Mouse (Mus musculus) right cerebral cortex, adult 18-20 months (tissue): Measurements from ENCODE around the gene Etaa1.
"Not testable (repeated sequence)": the region's sequence is repeated elsewhere in the genome, so short reads cannot be mapped to it uniquely, and the experiment has no call there.

Experiments used
- DNase-seq: peaks from one replicate; pipeline ENCODE4 v3.0.0; 2022; ENCODE audit warnings: mixed read lengths

Gene Etaa1

DNA sequence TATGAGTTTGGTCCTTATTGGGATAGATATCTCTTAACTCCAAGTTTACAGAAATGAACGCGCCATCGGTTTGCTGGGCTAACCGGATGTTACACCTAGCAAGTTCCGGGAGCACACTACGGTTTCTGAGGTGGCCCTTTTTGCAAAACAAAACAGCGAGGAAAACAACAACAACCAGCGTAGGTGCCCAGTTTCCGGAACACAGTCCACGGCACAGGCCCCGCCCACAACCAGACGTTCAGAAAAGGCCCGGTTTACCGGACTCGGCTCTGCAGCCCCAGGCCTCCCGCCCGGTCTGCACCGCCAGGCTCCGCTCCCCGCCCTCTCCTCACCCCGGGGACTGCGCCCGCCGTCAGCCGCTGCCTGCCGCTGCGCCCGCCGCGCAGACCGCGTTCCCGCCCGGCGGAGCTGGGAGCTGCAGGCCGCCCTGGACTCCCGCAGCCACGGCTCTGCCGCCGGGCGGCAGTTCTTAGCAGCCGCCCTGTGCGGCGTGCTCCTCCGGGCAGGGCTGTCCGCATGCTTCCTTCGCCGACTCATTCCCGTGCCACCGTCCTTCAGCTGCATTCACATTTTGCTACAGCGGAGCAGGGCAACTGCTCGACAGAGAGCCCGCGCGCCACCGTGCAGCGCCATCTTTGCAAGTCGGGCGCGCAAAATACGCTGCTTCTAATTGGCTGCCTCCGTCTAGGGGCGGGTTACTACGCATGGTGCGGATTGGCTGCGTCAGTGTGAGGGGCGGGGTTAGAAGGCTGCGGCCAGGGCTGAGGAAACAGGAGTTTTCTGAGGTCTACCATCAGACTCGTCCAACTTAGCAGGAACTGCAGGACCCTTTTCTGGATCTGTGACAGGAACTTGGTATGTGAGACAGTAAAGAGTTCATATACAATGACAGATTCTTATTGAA is at the start of gene Etaa1:
Gene Etaa1, minus strand, starts transcription at position 645 of the 904 bp plus-strand sequence.
- peak; percentile 95 for DNase-seq

DNA sequence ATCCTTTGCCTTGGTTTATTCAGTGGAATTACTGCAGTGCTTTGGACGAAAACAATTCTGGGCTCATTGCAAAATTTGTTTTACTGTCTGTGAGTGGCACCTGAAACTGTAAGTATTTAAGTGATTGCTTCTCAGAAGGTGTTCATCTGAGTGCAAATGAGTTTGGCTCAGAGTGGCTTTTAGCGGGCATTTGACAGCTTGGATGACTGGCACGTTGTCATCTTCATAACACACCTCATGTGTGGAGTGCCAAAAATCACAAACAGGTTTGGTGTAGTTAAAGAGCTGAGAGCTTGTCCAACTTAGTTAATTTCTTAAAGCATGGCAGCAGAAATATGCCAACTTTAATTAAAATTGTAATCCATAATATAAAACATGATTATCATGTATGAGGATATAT is 40.5 kb upstream of the Etaa1 start:
- DNase-seq, result no peak

DNA sequence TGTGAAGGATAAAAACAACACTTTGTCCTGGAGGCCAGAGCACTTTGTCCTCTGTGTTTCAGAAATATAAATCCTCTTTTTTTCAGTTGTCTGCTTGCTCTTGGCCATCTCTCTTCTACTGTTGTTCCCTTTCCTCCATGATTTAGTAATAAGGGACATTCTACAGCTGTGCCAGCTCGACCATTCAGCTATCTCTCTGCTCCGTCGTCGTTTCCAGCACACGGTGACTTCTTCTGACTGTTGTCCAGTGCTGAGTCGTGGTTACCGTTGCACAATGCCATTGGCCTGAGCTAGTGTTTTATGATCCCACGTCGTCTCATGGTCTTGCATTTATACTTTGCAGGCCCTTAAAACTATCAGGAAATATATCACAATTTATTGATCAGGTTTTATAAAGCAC is 38.6 kb upstream of the Etaa1 start:
- no peak for DNase-seq

DNA sequence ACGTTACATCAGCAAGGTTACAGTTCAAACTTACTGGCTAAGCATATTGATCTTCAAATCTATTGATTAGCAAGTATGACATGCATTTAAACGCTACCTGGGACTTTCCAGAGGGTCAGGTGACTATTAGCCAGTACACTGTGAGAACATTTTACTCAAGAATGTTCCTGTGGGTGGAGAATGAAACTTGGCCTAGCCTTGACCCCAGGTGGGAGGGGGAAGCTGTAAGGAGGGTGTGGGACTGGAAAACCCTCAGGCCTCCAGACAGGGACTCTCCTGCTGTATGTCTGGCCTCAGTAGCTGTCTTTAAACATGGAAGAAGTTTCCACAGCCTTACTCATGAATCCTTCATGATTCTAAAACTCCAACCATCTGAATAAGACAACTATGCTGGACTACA is 29.7 kb upstream of the Etaa1 start:
- no peak for DNase-seq

DNA sequence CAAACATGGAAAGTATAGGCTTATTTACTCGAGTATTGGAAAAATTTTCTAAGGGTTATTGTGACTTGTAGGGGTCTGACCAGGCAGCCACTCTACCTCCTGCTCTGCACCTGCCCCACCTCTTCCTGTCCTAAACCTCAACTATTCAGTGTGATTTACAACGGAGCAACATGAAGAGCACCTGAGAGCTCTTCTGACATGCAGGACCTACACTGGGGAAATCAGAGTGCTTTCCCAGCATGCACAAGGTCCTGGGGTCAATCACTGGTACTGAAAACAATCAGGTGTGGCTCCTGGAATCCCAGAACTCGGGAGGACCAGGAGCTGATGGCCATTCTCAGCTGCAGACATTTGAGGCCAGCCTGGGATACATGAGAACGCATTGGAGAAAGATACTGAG is 27.6 kb upstream of the Etaa1 start:
- no peak for DNase-seq

DNA sequence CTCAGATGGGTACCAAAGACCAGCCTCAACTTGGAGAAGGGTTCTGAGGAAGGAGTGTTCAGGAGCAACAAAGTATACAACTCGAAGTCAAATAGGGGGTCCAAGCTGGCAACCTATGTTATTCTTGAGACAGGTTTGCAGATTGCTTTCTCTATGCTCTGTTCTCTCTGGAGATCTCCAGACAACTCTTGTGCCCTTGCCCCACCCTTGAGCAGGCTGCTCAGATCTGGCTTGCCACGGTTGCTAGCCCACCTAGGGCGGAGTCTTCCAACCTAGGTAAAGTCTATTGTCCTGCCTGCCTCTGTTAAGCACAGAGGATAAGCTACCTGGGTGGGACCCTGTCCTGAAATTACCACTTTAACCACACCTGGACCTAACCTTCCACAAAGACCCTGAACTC is 21.9 kb upstream of the Etaa1 start:
- no peak for DNase-seq

DNA sequence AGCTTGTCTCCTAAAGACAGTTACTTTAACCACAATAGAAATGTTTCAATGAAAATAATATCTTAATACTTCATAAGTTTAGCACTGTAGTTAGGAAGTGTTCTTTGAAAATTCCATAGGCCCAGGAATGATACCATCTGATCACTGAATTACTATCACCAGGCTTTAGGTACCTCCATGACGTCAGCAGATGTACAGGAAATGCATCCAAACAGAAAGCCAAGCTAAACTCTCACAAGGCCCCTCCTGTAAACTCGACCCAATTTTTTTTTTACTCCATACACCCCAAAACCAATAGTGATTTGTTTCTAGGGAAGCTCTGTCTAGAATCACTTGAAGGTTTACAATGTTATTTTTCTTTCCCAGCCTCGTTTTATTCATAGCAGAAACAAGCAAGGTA is 884 bp downstream of the Etaa1 start:
- DNase-seq, result no peak

DNA sequence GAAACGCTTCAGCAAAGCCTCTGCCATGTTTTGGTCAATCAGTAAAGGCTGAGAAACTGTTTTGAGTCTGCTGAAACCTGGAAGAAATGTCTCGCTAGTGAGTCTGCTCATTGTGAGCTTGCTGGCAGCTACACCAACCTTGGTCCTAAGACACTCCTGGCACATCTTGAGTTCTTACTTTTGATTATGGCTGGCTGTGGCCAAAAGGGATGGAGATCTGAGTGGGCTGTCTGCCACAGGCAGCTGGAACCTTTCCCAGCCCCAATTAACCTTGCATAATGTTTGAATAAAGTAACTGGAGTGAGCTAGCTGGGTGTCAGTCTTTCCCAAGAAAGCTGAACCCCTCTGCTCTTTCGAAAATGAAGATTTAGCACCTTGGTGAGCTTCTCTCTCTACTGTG is 2.3 kb downstream of the Etaa1 start:
- DNase-seq, result peak; percentile 48

DNA sequence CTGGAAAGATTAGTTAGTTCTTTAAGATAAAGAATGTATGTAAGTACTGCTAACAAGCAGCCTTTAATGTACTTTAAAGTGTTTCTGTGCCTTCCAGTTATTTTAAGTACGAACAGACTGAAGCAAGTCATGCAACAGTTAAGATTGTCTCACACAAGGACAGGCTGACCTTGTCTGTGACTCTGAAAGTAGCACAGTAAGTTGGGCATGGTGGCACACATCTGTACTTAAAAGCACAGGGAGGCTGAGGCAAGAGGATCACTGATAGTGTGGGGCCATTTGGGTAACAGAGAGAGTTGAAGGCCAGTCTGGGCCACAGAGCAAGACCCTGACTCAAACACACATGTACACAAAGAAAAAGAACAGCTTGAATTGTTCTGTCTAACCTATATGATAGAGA is 14.5 kb downstream of the Etaa1 start:
- no peak for DNase-seq

DNA sequence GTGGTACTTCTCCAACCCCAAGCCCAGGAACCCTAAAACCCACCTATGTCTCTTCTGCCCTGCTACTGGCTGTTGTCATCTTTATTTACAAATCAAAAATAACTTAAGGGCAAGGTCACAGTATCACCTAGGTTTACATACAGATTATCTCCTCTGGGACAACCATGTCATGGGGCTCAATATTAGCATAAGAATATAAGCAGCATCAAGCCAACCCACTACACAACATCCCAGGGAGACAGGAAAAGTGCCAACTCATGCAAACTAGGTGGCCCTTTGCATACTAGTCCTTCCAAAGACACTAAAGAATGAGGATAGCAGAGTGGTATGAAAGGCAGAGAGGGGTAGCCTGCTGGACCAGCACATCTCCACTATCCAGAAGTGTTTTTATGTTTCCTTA is 15.7 kb downstream of the Etaa1 start:
- no peak for DNase-seq

DNA sequence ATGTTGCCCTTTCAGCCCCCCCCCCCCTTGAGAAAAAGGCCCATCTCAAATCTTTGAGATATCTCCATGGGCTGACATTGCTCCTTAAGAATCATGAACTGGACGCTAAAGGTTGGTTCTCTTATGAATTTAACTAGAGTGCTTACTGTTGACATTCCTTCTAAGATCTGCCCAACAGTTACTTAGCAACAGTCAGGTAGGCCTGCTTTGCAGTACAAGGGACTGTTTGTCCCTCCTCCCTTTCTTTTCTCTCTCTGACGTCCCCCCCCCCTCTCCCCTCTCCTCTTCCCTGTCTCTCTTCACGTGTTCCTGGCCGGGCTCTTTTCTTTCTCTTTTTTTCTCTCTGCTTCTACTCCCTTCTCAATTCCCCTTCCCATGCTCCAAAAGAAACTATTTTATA is 35.8 kb downstream of the Etaa1 start:
- no peak for DNase-seq

DNA sequence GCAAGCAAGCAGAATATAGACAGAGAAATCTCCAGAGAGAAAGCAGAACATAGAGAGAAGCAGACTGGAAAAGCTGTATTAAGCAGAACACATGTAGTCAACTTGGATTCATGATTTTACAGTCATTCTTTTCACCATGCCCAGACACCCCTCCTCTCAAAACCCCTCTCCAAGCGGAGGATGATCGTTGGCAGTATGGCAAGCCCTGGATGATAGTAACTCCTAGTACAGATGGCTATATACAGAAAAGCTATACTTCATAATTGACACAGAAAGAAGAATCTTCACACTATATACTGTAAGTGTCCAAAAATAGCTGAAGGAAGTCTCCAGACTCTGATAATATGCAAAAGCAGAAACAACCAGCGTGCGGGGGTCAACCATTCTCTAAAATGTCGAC is 36.6 kb downstream of the Etaa1 start:
- DNase-seq, result no peak

DNA sequence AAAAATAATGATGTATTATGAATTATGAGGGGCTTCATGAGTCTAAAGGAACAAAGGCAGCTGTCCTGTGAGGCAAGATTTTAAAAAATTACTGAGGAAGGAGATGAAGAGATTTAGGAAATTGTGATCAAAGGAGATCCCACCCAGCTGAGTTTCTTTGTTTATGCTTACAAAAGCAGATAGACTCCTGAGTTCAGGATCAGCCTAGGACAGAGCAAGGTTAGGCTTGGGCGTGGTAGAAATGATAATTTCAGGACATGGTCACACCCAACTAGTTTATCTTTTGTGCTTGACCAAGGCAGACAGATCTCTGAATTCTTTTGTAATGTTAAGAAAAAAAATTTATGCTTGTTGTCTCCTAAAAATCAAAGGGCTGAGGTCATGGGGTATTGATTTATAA is 37.2 kb downstream of the Etaa1 start:
- DNase-seq, result no peak

DNA sequence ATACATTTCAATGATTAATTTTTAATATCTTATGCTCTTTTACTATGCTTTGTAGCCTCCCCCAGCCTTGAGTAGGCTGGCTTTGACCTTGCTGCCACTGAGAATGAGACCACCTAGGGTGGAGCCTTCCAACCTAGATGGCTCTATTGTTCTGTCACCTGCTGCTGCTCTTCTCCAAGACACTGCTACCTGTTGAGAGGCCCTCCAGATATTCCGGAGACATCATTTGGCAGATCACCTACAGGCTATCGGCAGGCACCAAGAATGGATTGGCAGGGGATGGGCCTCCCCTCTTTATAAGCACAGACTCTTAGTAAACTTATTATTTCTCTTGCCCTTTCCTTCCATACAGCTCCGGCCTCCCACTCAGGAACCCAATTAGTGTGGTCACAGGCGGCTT is 52.7 kb downstream of the Etaa1 start:
- DNase-seq, result not testable (repeated sequence)
